Mouse (Mus musculus): ENCODE results near the gene Fkbp1a.

DNA sequence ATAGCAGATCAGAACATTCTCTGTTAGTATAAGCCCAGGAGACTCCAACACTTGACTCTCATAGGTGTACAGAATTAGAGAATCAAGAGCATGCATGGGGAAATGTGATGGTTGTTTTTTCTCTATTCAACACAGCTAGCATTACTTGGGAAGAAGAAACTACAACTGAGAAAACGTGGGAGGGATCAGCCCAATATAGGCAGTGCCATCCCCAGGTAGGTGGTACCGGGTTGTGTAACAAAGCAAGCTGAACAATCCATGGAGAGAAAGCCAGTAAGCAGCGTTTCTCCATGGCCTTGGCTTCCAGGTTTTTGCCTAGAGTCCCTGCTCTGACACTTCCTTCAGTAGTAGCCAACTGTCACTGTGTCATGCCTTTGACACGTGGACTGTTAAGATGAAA lies 3.6 kb upstream of the Fkbp1a start:
- TF ChIP-seq GATA1 (IDR thresholded peaks at IDR 0.05; ENCODE audit: low read depth, low read length) (no peak), CTCF (IDR thresholded peaks at IDR 0.05 in 2 of 3, conservative IDR thresholded peaks at IDR 0.05 in 1 of 3; ENCODE audit: control insufficient read depth in 1 of 3, insufficient read depth in 1 of 3, low read depth in 2 of 3, low read length in 3 of 3, poor library complexity in 1 of 3, severe bottlenecking in 1 of 3) (no peak), POLR2AphosphoS2 (IDR thresholded peaks at IDR 0.05; ENCODE audit: low read length) (no peak), TBP (IDR thresholded peaks at IDR 0.05; ENCODE audit: low read depth, low read length) (no peak), POLR2A (IDR thresholded peaks at IDR 0.05; ENCODE audit: control insufficient read depth in 1 of 2, insufficient read depth in 1 of 2, low read depth in 1 of 2, low read length in 2 of 2, poor library complexity in 1 of 2) (no peak), CHD1 (IDR thresholded peaks at IDR 0.05; ENCODE audit: low read depth, low read length) (no peak), KAT2A (conservative IDR thresholded peaks at IDR 0.05; ENCODE audit: low read depth, low read length) (no peak), MXI1 (IDR thresholded peaks at IDR 0.05; ENCODE audit: low read depth, low read length) (no peak), RAD21 (IDR thresholded peaks at IDR 0.05; ENCODE audit: low read depth, low read length) (no peak), MEF2A (IDR thresholded peaks at IDR 0.05; ENCODE audit: extremely low read depth, insufficient replicate concordance, low read depth, low read length, poor library complexity, severe bottlenecking) (no peak), NELFE (IDR thresholded peaks at IDR 0.05; ENCODE audit: low read depth, low read length) (no peak), MAX (IDR thresholded peaks at IDR 0.05; ENCODE audit: low read length) (no peak), ZNF384 (IDR thresholded peaks at IDR 0.05; ENCODE audit: low read depth, low read length) (no peak)
